Mouse (Mus musculus) forebrain, embryonic 15.5 days (tissue): Measurements from ENCODE around the gene Hes2. TPM values are rescaled to one million over a fixed set of nuclear protein-coding genes. Genes with fewer than 3 reads are reported as not detected.

Source experiments
- ATAC-seq: fragments of 200-750 bp; cut with Nextera tagmentation; replicated peaks from 2 replicates; pipeline ENCODE4 v1.8.0; 2017; ENCODE audit warnings: mild to moderate bottlenecking, moderate TSS enrichment, moderate library complexity
- H3K27ac ChIP-seq: fragments of 300-500 bp; sonication (generic); replicated peaks from 2 replicates; pipeline ENCODE4 v1.5.1; 2015; ENCODE audit warnings: mild to moderate bottlenecking, inconsistent platforms
- H3K27me3 ChIP-seq: fragments of 300-500 bp; sonication (generic); 2 replicates; pipeline ENCODE4 v1.6.1; 2015; ENCODE audit warnings: inconsistent platforms
- H3K36me3 ChIP-seq: fragments of 300-500 bp; sonication (generic); 2 replicates; pipeline ENCODE4 v1.6.1; 2015; ENCODE audit warnings: mild to moderate bottlenecking, inconsistent platforms
- H3K4me1 ChIP-seq: fragments of 300-500 bp; sonication (generic); 2 replicates; pipeline ENCODE4 v1.6.1; 2015; ENCODE audit warnings: inconsistent platforms
- H3K4me2 ChIP-seq: fragments of 300-500 bp; sonication (generic); replicated peaks from 2 replicates; pipeline ENCODE4 v1.6.1; 2015; ENCODE audit warnings: mild to moderate bottlenecking, inconsistent platforms
- H3K4me3 ChIP-seq: fragments of 300-500 bp; sonication (generic); 2 replicates; pipeline ENCODE4 v1.5.1; 2015; ENCODE audit warnings: mild to moderate bottlenecking, inconsistent platforms
- H3K9ac ChIP-seq: fragments of 300-500 bp; sonication (generic); replicated peaks from 2 replicates; pipeline ENCODE4 v1.6.1; 2015; ENCODE audit warnings: mild to moderate bottlenecking, inconsistent platforms
- H3K9me3 ChIP-seq: fragments of 300-500 bp; sonication (generic); 2 replicates; pipeline ENCODE4 v1.6.1; 2016; ENCODE audit warnings: inconsistent platforms
- WGBS: fragments of 180-500 bp; shearing (Covaris S2); methylation state at CpG from one replicate; pipeline ENCODE4 v1.1.7; 2015; ENCODE audit warnings: mixed read lengths; 5-methylcytosine and 5-hydroxymethylcytosine counted together
- polyA plus RNA-seq: library from polyadenylated mRNA; unstranded; fragments of >200 nt; fragmentation: Nextera tagmentation; extraction: Ambion mirVana; gene quantifications from 2 replicates; pipeline ENCODE4 v1.2.1, GENCODE M21; 2015

Hes2 gene
- polyA plus RNA-seq, 1 experiment from 2014 or later = not detected

DNA sequence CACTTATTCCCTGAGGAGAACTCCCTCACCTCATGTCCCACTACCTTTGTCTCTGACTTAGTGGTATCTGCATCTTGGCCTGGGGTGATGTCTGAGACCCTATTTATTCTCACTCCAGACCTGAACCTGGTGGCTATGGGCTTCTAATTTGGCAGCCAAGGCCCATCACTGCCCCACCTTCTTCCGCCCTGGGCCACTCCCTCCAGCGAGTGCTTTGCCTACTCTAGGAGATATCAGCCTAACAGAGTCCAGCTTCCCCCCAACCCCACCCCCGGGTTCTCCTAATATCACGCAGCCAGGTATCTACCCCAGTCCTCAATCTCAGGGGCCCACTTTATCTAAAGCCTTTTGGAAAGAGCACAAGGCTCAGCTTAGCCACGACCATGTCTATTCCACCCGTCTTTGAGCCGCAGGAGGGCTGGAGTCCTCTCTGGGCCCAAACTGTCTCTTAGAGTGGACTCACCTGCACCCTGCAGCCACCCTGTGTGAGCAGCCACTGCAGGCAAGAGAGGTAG, 7.2 kb upstream of the Hes2 start:
- Histone ChIP-seq H3K4me1 (peaks cover 16% of the 10 kb centered on the region), H3K36me3 (no peaks in the 10 kb centered on the region), H3K9me3 (no peaks in the 10 kb centered on the region), H3K9ac (no peak overlapping the region), H3K27me3 (peaks cover 53% of the 10 kb centered on the region), H3K4me2 (peak overlapping the region; percentile 35), H3K4me3 (peak overlapping the region; percentile 27), H3K27ac (no peak overlapping the region)
- 23% methylated on average over 7 of the region's 7 CpGs for WGBS
- ATAC-seq = no peak

DNA sequence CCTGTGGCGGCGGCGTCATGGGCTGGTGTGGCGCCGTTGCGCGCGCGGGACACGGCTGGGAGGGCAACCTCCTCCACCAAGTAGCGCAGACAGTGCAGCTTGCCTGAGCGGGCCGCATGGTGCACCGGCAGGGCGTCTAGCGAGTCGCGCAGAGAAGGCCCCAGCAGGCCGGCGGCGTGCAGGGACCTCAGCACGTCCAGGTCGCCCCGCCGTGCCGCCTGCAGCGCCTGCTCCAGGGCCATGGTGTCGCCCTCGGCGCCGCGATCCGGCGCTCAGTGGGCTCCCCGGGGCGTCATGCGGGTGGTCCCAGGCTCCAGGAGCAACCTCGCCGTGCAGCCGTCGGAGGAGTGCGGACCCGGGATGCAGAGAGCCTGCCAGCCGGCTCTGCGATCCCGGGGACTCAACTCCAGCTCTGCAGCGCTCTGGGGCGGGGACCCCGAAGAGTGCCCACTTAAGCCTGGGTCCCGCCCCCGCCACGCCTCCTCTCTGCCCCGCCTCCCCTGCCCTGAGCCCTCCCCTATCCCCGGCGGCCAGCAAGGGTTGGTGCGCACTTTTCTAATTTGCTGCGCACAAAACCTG, 6.6 kb upstream of the Hes2 start, which contains the start of gene Espn:
TSS of gene Espn (minus strand) at position 406 of the 579 bp plus-strand sequence.
- H3K4me2 ChIP-seq = peak within 1 kb of the TSS; percentile 35
- peak; percentile 60 for ATAC-seq
- H3K4me1 ChIP-seq = peaks cover 16% of the 10 kb centered on the region
- no peak within 1 kb of the TSS for H3K9ac ChIP-seq
- H3K27ac ChIP-seq = no peak within 1 kb of the TSS
- WGBS = under 1% methylated on average over 54 of the region's 57 CpGs
- H3K27me3 ChIP-seq = peaks cover 53% of the 10 kb centered on the region
- H3K9me3 ChIP-seq = no peaks in the 10 kb centered on the region
- H3K36me3 ChIP-seq = no peaks in the 10 kb centered on the region
- H3K4me3 ChIP-seq = peak within 1 kb of the TSS; percentile 27

DNA sequence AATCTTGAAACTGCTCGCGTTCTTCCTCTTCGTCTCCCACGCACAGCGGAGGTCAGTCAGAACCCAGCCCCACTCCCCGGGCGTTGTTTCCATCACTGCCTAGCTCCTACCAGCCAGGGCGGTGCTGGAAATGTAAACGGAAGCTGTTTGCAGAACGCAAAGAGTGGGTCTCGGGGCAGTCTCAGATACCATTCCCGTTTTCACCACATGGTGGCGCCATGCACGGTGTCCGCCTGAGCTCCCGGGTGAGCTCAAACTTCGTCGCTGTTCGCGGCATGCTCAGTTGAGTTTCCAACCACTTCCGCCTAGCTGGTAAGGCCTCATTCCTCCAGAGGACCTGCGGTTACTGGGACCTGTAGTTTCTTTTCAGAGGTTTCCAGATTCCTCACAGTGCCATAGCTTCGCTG, 4.9 kb upstream of the Hes2 start:
- H3K9me3 ChIP-seq = no peaks in the 10 kb centered on the region
- peaks cover 70% of the 10 kb centered on the region for H3K27me3 ChIP-seq
- no peak overlapping the region for H3K27ac ChIP-seq
- peak overlapping the region; percentile 33 for H3K4me2 ChIP-seq
- peaks cover 22% of the 10 kb centered on the region for H3K4me1 ChIP-seq
- H3K4me3 ChIP-seq = peak overlapping the region; percentile 15
- H3K9ac ChIP-seq = no peak overlapping the region
- ATAC-seq = no peak
- no peaks in the 10 kb centered on the region for H3K36me3 ChIP-seq
- 3% methylated on average over 23 of the region's 23 CpGs for WGBS

DNA sequence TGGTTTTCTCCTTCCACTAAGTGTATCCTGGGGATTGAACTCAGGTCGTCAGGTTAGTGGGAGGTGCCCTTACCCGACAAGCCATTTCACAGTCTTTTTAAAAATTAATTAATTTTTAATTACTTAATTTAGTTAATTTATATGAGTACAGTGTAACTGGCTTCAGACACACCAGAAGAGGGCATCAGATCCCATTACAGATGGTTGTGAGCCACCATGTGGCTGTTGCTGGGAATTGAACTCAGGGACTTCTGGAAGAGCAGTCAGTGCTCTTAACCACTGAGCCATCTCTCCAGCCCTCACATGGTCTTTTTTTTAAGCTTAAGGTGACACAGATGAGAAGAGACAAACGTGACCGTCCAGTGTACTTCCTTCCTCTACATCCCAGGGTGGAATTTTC, 3.6 kb upstream of the Hes2 start:
- no peaks in the 10 kb centered on the region for H3K9me3 ChIP-seq
- H3K27me3 ChIP-seq = peaks cover 75% of the 10 kb centered on the region
- H3K4me3 ChIP-seq = no peak overlapping the region
- H3K27ac ChIP-seq = no peak overlapping the region
- no peaks in the 10 kb centered on the region for H3K36me3 ChIP-seq
- H3K4me2 ChIP-seq = no peak overlapping the region
- H3K9ac ChIP-seq = no peak overlapping the region
- H3K4me1 ChIP-seq = peaks cover 32% of the 10 kb centered on the region
- no peak for ATAC-seq
- WGBS = 67% methylated on average over 4 of the region's 4 CpGs

GRCm38 (mm10) chr4:152157779-152158584, 685 bp upstream of the Hes2 start:
- 0 out of 2 replicates have a peak overlapping the region, but pooled peaks have one; percentile 11 for H3K4me2 ChIP-seq
- no peaks in the 10 kb centered on the region for H3K36me3 ChIP-seq
- no peak overlapping the region for H3K4me3 ChIP-seq
- 13% methylated on average over 21 of the region's 21 CpGs for WGBS
- H3K9me3 ChIP-seq = no peaks in the 10 kb centered on the region
- H3K27ac ChIP-seq = no peak overlapping the region
- H3K9ac ChIP-seq = no peak overlapping the region
- peaks cover 68% of the 10 kb centered on the region for H3K27me3 ChIP-seq
- no peak for ATAC-seq
- peaks cover 23% of the 10 kb centered on the region for H3K4me1 ChIP-seq

- Histone ChIP-seq H3K9me3 (no peaks in the 10 kb centered on the region), H3K27ac (no peak overlapping the region), H3K4me1 (peaks cover 16% of the 10 kb centered on the region), H3K36me3 (no peaks in the 10 kb centered on the region), H3K4me2 (no peak overlapping the region), H3K4me3 (no peak overlapping the region), H3K27me3 (peaks cover 56% of the 10 kb centered on the region), H3K9ac (no peak overlapping the region)
- ATAC-seq = no peak
- 1% methylated on average over 19 of the region's 19 CpGs for WGBS
These were observed 615 bp downstream of the Hes2 start for GRCm38 (mm10) chr4:152159285-152159678.

GRCm38 (mm10) chr4:152160748-152161147, 2.1 kb downstream of the Hes2 start:
- Histone ChIP-seq H3K27me3 (peaks cover 52% of the 10 kb centered on the region), H3K36me3 (no peaks in the 10 kb centered on the region), H3K27ac (no peak overlapping the region), H3K9me3 (no peaks in the 10 kb centered on the region), H3K4me2 (no peak overlapping the region), H3K4me1 (peaks cover 16% of the 10 kb centered on the region), H3K4me3 (no peak overlapping the region), H3K9ac (no peak overlapping the region)
- ATAC-seq = no peak
- 38% methylated on average over 4 of the region's 4 CpGs for WGBS

- H3K4me2 ChIP-seq = no peak overlapping the region
- WGBS = 74% methylated on average over 6 of the region's 6 CpGs
- ATAC-seq = no peak
- no peak overlapping the region for H3K4me3 ChIP-seq
- H3K27me3 ChIP-seq = peaks cover 52% of the 10 kb centered on the region
- no peaks in the 10 kb centered on the region for H3K36me3 ChIP-seq
- H3K9me3 ChIP-seq = no peaks in the 10 kb centered on the region
- H3K9ac ChIP-seq = no peak overlapping the region
- no peak overlapping the region for H3K27ac ChIP-seq
- peaks cover 16% of the 10 kb centered on the region for H3K4me1 ChIP-seq
These were observed 2.9 kb downstream of the Hes2 start for GRCm38 (mm10) chr4:152161601-152162000.

GRCm38 (mm10) chr4:152162748-152163147, 4.1 kb downstream of the Hes2 start:
- WGBS = 89% methylated on average over 2 of the region's 2 CpGs
- H3K9me3 ChIP-seq = no peaks in the 10 kb centered on the region
- H3K4me3 ChIP-seq = no peak overlapping the region
- peaks cover 16% of the 10 kb centered on the region for H3K4me1 ChIP-seq
- H3K27ac ChIP-seq = no peak overlapping the region
- no peak for ATAC-seq
- no peak overlapping the region for H3K9ac ChIP-seq
- H3K27me3 ChIP-seq = peaks cover 44% of the 10 kb centered on the region
- no peak overlapping the region for H3K4me2 ChIP-seq
- no peaks in the 10 kb centered on the region for H3K36me3 ChIP-seq

DNA sequence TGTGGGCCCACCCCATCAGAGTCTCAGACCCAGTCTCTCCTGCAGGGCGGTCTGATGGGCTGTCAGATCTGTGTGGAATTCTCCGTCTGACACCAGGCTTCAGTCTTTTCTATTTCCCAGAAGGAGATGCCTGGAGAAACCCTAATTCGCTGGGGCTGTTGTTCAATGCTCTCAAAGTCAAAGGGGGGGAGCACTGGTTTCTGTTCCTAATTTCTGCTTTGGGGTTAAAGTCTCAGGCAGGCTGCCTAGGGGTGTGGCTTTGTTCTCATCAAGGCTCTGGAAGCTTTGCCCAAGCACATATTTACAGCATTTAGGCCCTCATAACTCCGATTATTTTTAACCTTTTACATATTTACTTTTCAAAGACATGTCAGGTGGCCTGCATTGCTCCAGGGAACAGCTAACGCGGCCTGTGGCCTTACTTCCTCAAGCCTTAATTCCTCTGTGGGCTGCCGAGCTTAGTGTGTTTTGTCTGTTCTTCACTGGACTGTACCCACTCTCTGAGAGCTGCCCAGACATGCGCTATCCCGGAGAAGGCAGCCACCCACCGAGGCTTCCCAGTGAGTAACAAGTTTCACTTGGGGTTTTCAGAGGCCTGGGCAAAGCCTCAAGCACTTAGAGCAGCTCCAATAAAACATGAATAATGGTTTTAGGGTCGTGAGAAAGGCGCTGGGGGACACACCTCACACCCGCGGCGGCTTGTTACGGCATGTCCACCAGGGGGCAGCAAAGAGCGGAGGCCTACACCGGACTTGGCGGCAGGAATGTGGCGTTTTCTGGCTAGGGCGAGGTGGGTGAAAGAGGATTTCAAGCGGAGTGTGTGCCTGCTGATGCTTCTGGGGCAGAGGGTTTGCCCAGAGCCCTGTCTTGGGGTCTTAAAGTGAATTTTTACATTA, 6.6 kb downstream of the Hes2 start:
- Histone ChIP-seq H3K9ac (no peak overlapping the region), H3K4me1 (peaks cover 6% of the 10 kb centered on the region; the same call in 1 of the 2 replicates), H3K4me3 (no peak overlapping the region), H3K36me3 (no peaks in the 10 kb centered on the region), H3K27me3 (peaks cover 19% of the 10 kb centered on the region), H3K9me3 (no peaks in the 10 kb centered on the region), H3K27ac (no peak overlapping the region), H3K4me2 (no peak overlapping the region)
- WGBS = 28% methylated on average over 22 of the region's 22 CpGs
- no peak for ATAC-seq

DNA sequence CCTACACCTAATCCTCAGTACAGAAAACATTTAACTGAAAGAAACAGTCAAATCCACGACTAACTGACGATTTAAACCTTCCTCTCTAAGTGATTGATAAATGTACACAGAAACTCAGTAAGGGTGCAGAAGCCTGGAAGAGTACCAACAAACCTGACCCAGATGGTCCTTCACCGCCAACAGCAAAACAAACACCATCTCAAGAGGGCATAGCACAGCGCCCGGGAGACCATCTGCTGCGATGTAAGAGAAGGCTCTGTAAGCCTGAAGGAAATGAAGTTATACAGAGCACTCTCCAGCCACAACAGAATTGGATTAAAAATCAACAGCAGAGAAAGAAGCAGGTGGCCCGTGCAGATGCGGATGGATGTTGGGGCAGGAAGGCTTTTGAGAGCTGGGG, 9.4 kb downstream of the Hes2 start:
- Histone ChIP-seq H3K27me3 (peaks cover 4% of the 10 kb centered on the region; the same call in 1 of the 2 replicates), H3K36me3 (no peaks in the 10 kb centered on the region), H3K27ac (no peak overlapping the region), H3K4me1 (peaks cover 6% of the 10 kb centered on the region; the same call in 1 of the 2 replicates), H3K4me3 (no peak overlapping the region), H3K9ac (no peak overlapping the region), H3K9me3 (no peaks in the 10 kb centered on the region), H3K4me2 (no peak overlapping the region)
- WGBS = 40% methylated on average over 8 of the region's 8 CpGs
- no peak for ATAC-seq
